Mouse (Mus musculus) forebrain, postnatal 0 days (tissue): ENCODE measurements around the gene Fzd5. TPM values are rescaled to one million over a fixed set of nuclear protein-coding genes. Genes with fewer than 3 reads are reported as not detected.
A peak's percentile ranks its signal among the peaks of the same experiment; 100 is the strongest.

Experiments
- ATAC-seq: fragments of 200-750 bp; cut with Nextera tagmentation; 2 replicates; pipeline ENCODE4 v1.8.0; 2017; ENCODE audit warnings: mild to moderate bottlenecking, moderate library complexity
- DNase-seq: peaks from one replicate; pipeline ENCODE4 v3.0.0-alpha.2; 2015
- H3K27ac ChIP-seq: fragments of 300-500 bp; sonication (generic); 2 replicates; pipeline ENCODE4 v1.5.1; 2014; ENCODE audit warnings: low read depth, mild to moderate bottlenecking, antibody characterized with exemption, low read length, moderate library complexity, mixed read lengths
- H3K27me3 ChIP-seq: fragments of 300-500 bp; sonication (generic); 2 replicates; pipeline ENCODE4 v1.6.1; 2014; ENCODE audit warnings: mild to moderate bottlenecking, low read length, mixed read lengths; ENCODE audit not compliant: insufficient read depth
- H3K36me3 ChIP-seq: fragments of 300-500 bp; sonication (generic); 2 replicates; pipeline ENCODE4 v1.6.1; 2014; ENCODE audit warnings: mild to moderate bottlenecking, moderate library complexity; ENCODE audit not compliant: insufficient read depth
- H3K4me1 ChIP-seq: fragments of 300-500 bp; sonication (generic); 2 replicates; pipeline ENCODE4 v1.6.1; 2014; ENCODE audit warnings: antibody characterized with exemption; ENCODE audit not compliant: insufficient read depth
- H3K4me2 ChIP-seq: fragments of 300-500 bp; sonication (generic); 2 replicates; pipeline ENCODE4 v1.6.1; 2014; ENCODE audit warnings: low read depth, mild to moderate bottlenecking, moderate library complexity
- H3K4me3 ChIP-seq: fragments of 300-500 bp; sonication (generic); 2 replicates; pipeline ENCODE4 v1.5.1; 2014; ENCODE audit warnings: low read depth, low read length, mixed read lengths
- H3K9ac ChIP-seq: fragments of 300-500 bp; sonication (generic); 2 replicates; pipeline ENCODE4 v1.6.1; 2014; ENCODE audit warnings: mild to moderate bottlenecking
- H3K9me3 ChIP-seq: fragments of 300-500 bp; sonication (generic); 2 replicates; pipeline ENCODE4 v1.6.1; 2016; ENCODE audit warnings: low read length
- CTCF ChIP-seq: sonication (generic); IDR thresholded peaks from 2 replicates; pipeline ENCODE4 v1.5.1; 2016; ENCODE audit warnings: antibody characterized with exemption, control low read depth, low read depth
- WGBS: fragments of 180-500 bp; shearing (Covaris S2); extraction: QIAGEN DNeasy Blood & Tissue Kit; methylation state at CpG from one replicate; pipeline ENCODE4 v1.1.7; 2014; 5-methylcytosine and 5-hydroxymethylcytosine counted together
- polyA plus RNA-seq: library from polyadenylated mRNA; unstranded; fragments of >200 nt; fragmentation: Nextera tagmentation; extraction: Ambion mirVana; gene quantifications from 2 replicates; pipeline ENCODE4 v1.2.1, GENCODE M21; 2015
- total RNA-seq: library from RNA; depleted of rRNA; stranded (reverse); fragments of >200 nt; gene quantifications from 2 replicates; pipeline ENCODE4 v1.2.3, GENCODE M21; 2014

Gene Fzd5
- total and polyA plus RNA-seq, 2 experiments from 2014 or later = 0.35 to 4.7 TPM

DNA sequence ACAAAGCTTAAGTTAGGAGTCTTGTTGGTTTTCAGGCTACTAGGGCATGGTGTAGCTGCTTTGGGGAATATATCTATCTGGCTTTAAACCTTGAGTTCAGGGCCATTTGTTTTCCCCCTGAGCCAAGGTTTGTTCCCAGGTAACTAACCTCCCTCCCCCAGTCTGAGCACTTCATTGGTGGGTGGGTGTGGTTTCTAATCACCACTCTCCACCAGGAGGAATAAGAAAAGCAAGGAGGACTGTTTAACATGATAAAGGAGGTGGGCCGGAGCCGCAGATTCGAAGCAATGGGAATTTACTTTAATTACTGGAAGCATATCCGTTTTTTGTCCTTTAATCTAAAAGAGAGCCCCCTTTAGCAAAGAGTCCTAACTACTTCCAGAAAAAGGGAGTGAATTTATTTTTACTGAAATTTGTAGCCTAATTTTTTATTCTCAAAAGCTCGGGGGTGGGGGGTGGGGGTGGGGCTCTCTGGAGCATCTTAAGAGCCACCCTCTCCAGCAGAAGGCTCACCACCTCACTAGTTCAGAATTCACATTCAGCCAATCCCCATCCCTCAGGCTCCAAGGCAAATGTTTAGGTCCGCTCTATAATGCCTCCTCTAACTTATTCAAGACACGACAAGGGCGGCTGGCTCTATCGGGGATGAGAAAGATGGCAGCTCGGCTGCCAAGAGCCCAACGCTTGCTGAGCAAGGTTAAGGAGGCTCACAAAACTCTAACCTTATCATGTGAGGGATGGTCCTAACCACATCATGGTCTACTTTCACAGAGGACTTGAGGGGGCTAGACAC is 3.9 kb downstream of the Fzd5 start:
- Histone ChIP-seq H3K4me2 (no peak overlapping the region), H3K27me3 (peaks cover 35% of the 10 kb centered on the region), H3K4me1 (peaks cover 24% of the 10 kb centered on the region), H3K36me3 (no peaks in the 10 kb centered on the region), H3K27ac (no peak overlapping the region), H3K9me3 (no peaks in the 10 kb centered on the region), H3K9ac (no peak overlapping the region), H3K4me3 (no peak overlapping the region)
- WGBS = 16% methylated on average over 11 of the region's 11 CpGs
- no peak for DNase-seq
- no peak for ATAC-seq
- TF ChIP-seq CTCF = no peak

DNA sequence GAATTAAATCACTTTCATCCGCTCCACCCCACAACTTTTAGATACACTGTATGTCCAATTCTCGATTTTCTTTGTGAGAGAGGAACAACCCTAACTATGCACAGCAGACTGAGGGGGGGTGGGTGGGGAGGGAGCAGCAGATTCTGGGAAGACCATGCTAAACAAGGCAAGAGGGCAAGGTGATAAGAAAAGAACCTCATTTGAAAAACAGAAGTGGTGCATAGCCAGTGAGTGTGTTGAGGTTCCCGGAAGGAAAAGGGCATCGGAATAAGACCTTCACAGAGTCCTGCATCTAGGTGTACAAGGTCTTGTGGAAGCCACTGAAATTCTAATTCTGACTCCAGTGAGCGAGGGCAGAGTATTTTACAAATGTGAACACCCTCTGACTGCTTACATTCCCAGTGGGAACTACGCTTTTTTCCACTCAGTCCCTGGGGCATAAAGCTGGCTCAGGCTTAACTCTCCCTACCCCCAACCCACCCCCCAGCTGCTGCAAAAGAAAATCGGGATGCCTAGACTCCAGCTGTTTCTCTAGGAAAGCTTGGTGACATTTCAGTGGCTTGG is 4.8 kb downstream of the Fzd5 start:
- H3K9ac ChIP-seq = no peak overlapping the region
- 66% methylated on average over 7 of the region's 7 CpGs for WGBS
- no peak overlapping the region for H3K4me3 ChIP-seq
- no peak overlapping the region for H3K27ac ChIP-seq
- peaks cover 35% of the 10 kb centered on the region for H3K27me3 ChIP-seq
- no peak for TF ChIP-seq CTCF
- DNase-seq (no peak), ATAC-seq (no peak)
- peaks cover 19% of the 10 kb centered on the region for H3K4me1 ChIP-seq
- no peaks in the 10 kb centered on the region for H3K9me3 ChIP-seq
- no peak overlapping the region for H3K4me2 ChIP-seq
- no peaks in the 10 kb centered on the region for H3K36me3 ChIP-seq

DNA sequence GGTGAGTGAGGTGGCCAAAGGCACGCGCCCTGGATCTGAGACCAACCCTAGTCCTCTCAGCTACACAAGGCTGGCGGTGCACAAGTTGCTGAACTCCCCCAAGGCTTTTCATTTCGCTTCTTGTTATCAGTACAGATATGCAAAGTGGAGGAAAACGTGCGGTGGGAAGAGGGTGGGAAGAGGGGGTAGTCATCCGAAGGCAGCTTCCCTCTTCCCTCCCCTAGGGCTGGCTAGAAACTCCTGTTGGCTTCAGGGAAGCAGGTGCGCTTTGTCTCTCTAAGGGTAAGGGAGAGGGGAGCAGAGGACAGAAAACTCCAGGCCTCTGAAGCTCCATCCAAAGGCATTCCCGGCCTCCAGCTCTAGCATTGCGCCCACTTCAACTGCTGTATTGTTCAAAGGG is 5.4 kb downstream of the Fzd5 start:
- no peak for TF ChIP-seq CTCF
- no peak overlapping the region for H3K9ac ChIP-seq

DNA sequence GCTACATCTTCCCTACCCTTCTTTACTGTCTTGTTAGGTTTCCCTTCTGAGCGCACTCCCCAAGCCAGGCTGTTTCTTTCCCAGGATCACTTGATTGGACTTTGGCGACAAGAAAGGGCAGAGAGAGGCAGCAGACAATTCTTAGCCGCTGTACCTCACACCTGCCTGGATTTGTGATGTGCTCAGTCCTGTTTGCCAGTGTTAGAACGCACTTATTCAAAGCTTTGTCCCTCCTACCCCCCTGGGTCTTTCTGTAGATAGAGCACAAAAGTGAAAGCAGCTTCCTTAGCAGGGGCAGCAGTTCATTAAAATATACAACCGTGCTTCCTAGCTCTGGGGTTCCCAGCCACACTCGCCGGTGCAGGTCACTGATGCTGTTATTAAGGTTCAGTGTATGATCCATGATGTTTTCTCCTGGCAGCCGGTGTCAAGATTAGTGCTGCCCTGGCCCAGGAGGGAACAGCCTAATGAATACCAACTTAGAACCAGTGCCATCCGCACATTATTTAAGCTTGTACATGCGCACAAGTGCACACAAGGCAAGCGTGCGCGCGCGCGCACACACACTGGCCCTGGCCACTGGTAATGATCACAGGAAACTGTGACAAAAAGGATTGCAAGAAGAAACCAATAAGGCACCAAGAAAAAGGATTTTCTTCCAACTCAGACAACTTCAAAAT is 6.1 kb downstream of the Fzd5 start:
- ATAC-seq (no peak), DNase-seq (no peak)
- TF ChIP-seq CTCF = no peak
- H3K27me3 ChIP-seq = peaks cover 27% of the 10 kb centered on the region
- no peaks in the 10 kb centered on the region for H3K36me3 ChIP-seq
- no peak overlapping the region for H3K4me3 ChIP-seq
- no peak overlapping the region for H3K27ac ChIP-seq
- peaks cover 11% of the 10 kb centered on the region; the same call in 1 of the 2 replicates for H3K4me1 ChIP-seq
- H3K9me3 ChIP-seq = no peaks in the 10 kb centered on the region
- WGBS = 63% methylated on average over 16 of the region's 16 CpGs
- no peak overlapping the region for H3K9ac ChIP-seq
- H3K4me2 ChIP-seq = no peak overlapping the region

More for the DNA sequence above, 5.4 kb downstream of the Fzd5 start:
- DNase-seq = no peak
- no peak overlapping the region for H3K27ac ChIP-seq
- H3K4me1 ChIP-seq = peaks cover 18% of the 10 kb centered on the region
- H3K4me2 ChIP-seq = no peak overlapping the region
- no peak for ATAC-seq
- H3K9me3 ChIP-seq = no peaks in the 10 kb centered on the region
- WGBS = 52% methylated on average over 10 of the region's 10 CpGs
- no peaks in the 10 kb centered on the region for H3K36me3 ChIP-seq
- H3K4me3 ChIP-seq = no peak overlapping the region
- peaks cover 34% of the 10 kb centered on the region for H3K27me3 ChIP-seq

DNA sequence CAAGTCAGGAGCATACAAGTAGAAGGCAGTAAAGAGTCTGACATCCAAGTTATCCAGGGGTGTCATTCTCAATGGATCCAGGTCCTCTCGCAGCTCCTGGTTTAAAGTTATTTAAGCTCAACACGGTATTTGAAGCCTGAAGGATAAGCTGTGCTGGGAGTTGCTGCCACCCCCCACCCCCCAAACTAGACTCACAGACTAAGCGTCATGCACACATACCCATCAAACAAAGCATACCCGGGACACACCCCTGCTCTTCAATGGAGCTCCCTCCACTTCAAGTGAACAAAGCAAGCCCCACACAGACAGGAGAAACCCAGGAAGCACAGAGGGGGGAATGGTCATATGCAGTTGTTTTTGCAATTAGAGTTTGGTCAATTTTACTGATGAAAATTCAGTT is 7.5 kb downstream of the Fzd5 start:
- Histone ChIP-seq H3K27ac (no peak overlapping the region), H3K27me3 (peaks cover 15% of the 10 kb centered on the region; the same call in 1 of the 2 replicates), H3K9me3 (no peaks in the 10 kb centered on the region), H3K9ac (no peak overlapping the region), H3K4me3 (no peak overlapping the region), H3K4me1 (0 out of 2 replicates have a peak, but pooled peaks cover 2% of the 10 kb centered on the region), H3K4me2 (no peak overlapping the region), H3K36me3 (0 out of 2 replicates have a peak, but pooled peaks cover 3% of the 10 kb centered on the region)
- no peak for TF ChIP-seq CTCF
- WGBS = 61% methylated on average over 4 of the region's 4 CpGs
- DNase-seq (no peak), ATAC-seq (no peak)

DNA sequence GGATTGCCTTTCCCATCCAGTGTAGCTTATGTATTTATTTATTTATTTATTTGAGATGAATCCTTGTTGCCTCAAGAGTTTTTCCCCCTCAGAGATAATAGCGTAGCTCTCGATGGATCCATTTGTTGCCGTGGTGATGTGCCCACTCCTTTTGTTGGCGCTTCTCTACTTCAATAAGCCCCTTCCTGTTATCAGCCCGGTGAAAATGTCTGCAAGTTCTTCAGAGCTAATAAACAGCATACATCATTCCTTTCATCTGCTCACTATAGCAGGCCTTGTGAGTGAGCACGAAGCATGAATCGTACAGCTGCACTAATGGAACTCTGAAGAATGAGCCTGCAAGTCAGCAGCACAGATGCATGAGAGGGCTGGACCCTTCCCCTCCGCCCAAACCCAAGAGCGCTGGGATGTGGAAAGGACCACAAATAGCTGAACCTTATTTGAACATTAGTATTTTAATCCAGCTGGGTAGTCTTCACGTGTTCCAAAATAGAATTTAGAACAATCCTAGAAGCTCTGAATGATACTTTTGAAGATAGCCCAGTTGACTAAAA is 16.4 kb downstream of the Fzd5 start:
- Histone ChIP-seq H3K9me3 (no peaks in the 10 kb centered on the region), H3K27me3 (no peaks in the 10 kb centered on the region), H3K27ac (no peak overlapping the region), H3K4me1 (no peaks in the 10 kb centered on the region), H3K4me2 (no peak overlapping the region), H3K9ac (no peak overlapping the region), H3K4me3 (no peak overlapping the region), H3K36me3 (peaks cover 15% of the 10 kb centered on the region; the same call in 1 of the 2 replicates)
- WGBS = 40% methylated on average over 10 of the region's 10 CpGs
- DNase-seq (no peak), ATAC-seq (peak; percentile 40)
- no peak for TF ChIP-seq CTCF
